Mouse (Mus musculus): ENCODE measurements around the gene Etnk1.

DNA sequence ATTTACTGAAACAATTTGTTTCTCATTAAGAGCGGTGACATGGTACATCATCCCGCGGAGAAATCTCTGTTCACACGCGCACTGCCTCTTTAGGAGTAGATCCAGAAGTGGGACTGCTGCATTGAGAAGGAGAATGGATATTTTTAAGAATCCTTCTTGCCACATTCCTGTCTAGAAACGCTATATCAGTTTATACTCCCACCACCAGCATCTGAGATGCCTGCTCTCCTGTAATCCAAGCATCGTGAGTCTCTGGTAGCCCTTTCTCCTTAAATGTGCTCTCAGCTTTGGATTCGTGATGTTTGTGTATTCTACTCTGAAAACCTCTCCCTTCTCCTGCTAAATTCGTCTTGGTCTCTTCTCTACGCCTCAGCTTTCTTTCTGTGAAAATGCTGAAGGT lies 98.5 kb downstream of the Etnk1 start:
- TF ChIP-seq EP300 (IDR thresholded peaks at IDR 0.05; ENCODE audit: insufficient read depth, low read depth, low read length) (no peak), CTCF (IDR thresholded peaks at IDR 0.05) (no peak)
